Mouse (Mus musculus): ENCODE results near the gene Tmem43.

DNA sequence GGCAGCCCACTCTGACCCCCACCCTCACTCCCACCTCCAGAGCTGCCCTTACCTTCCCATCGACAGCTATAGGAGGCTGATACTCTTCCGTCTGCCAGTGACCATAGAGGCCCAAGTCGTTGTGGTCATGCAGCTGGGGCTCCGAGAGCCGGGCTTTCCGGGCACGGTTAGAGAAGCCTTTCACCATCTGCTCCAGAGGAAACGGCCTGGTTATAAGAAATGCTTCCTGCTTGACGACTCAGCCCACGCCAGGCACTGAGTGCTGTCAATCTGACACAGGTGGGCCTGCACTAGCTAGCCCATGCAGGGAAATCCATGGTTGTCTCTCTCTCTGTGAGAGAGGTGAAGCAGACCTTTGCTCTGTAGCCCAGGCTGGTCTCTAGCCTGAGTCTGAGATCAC is 19.6 kb downstream of the Tmem43 start:
- TF ChIP-seq CTCF (conservative IDR thresholded peaks at IDR 0.05; ENCODE audit: low read length) (no peak), POU5F1 (IDR thresholded peaks at IDR 0.05; ENCODE audit: borderline replicate concordance, low read length) (no peak)
